Mouse (Mus musculus): Measurements from ENCODE around the gene Lyve1. TPM values are rescaled to one million over a fixed set of nuclear protein-coding genes. Genes with fewer than 3 reads are reported as not detected.

Lyve1 gene
- polyA plus RNA-seq, 1 experiment from 2014 or later, result 360 TPM

GRCm38 (mm10) chr7:110894673-110895072, 31.6 kb upstream of the Lyve1 start:
- Histone ChIP-seq H3K9ac (replicated peaks; ENCODE audit: low read depth) (no peak overlapping the region), H3K27me3 (replicated peaks; ENCODE audit: insufficient read depth, low read length) (no peaks in the 10 kb centered on the region), H3K9me3 (ENCODE audit: low read length) (no peaks in the 10 kb centered on the region), H3K36me3 (ENCODE audit: insufficient read depth, low read length) (no peaks in the 10 kb centered on the region), H3K4me3 (ENCODE audit: low read depth, low read length) (no peak overlapping the region), H3K4me2 (replicated peaks; ENCODE audit: low read depth, low read length) (no peak overlapping the region), H3K27ac (ENCODE audit: low read length) (peak overlapping the region; percentile 74; the same call in 1 of the 2 replicates), H3K4me1 (ENCODE audit: insufficient read depth, low read depth, low read length) (0 out of 2 replicates have a peak, but pooled peaks cover 4% of the 10 kb centered on the region)
- TF ChIP-seq EP300 (IDR thresholded peaks at IDR 0.05) (peak; percentile 62), CTCF (IDR thresholded peaks at IDR 0.05) (no peak)
- no peak for DNase-seq (ENCODE audit: low spot score)
- ATAC-seq, result peak; percentile 36; the same call in 1 of the 2 replicates
- 67% methylated on average over 9 of the region's 9 CpGs for WGBS

- H3K4me2 ChIP-seq (replicated peaks; ENCODE audit: low read depth, low read length), result no peak overlapping the region
- no peaks in the 10 kb centered on the region for H3K27me3 ChIP-seq (replicated peaks; ENCODE audit: insufficient read depth, low read length)
- TF ChIP-seq EP300 (IDR thresholded peaks at IDR 0.05) (peak; percentile 99), CTCF (IDR thresholded peaks at IDR 0.05) (no peak)
- 0 out of 2 replicates have a peak, but pooled peaks cover 4% of the 10 kb centered on the region for H3K4me1 ChIP-seq (ENCODE audit: insufficient read depth, low read depth, low read length)
- peak overlapping the region; percentile 74 for H3K27ac ChIP-seq (ENCODE audit: low read length)
- ATAC-seq (peak; percentile 90), DNase-seq (ENCODE audit: low spot score) (peak; percentile 78)
- H3K9me3 ChIP-seq (ENCODE audit: low read length), result no peaks in the 10 kb centered on the region
- H3K9ac ChIP-seq (replicated peaks; ENCODE audit: low read depth), result no peak overlapping the region
- no peak overlapping the region for H3K4me3 ChIP-seq (ENCODE audit: low read depth, low read length)
- 17% methylated on average over 10 of the region's 10 CpGs for WGBS
- no peaks in the 10 kb centered on the region for H3K36me3 ChIP-seq (ENCODE audit: insufficient read depth, low read length)
Measured at GRCm38 (mm10) chr7:110893943-110894610, 31.0 kb upstream of the Lyve1 start.

- 0 out of 2 replicates have a peak, but pooled peaks cover 4% of the 10 kb centered on the region for H3K4me1 ChIP-seq (ENCODE audit: insufficient read depth, low read depth, low read length)
- peak; percentile 31 for DNase-seq (ENCODE audit: low spot score)
- WGBS, result 60% methylated on average over 9 of the region's 9 CpGs
- H3K4me2 ChIP-seq (replicated peaks; ENCODE audit: low read depth, low read length), result no peak overlapping the region
- H3K36me3 ChIP-seq (ENCODE audit: insufficient read depth, low read length), result no peaks in the 10 kb centered on the region
- no peak for ATAC-seq
- no peak overlapping the region for H3K4me3 ChIP-seq (ENCODE audit: low read depth, low read length)
- no peaks in the 10 kb centered on the region for H3K9me3 ChIP-seq (ENCODE audit: low read length)
- no peak overlapping the region for H3K9ac ChIP-seq (replicated peaks; ENCODE audit: low read depth)
- H3K27ac ChIP-seq (ENCODE audit: low read length), result peak overlapping the region; percentile 21; the same call in 1 of the 2 replicates
- no peak for TF ChIP-seq EP300 (IDR thresholded peaks at IDR 0.05)
- TF ChIP-seq CTCF (IDR thresholded peaks at IDR 0.05), result no peak
- no peaks in the 10 kb centered on the region for H3K27me3 ChIP-seq (replicated peaks; ENCODE audit: insufficient read depth, low read length)
Measured at GRCm38 (mm10) chr7:110891501-110891986, 28.5 kb upstream of the Lyve1 start.

GRCm38 (mm10) chr7:110881746-110882333, 18.8 kb upstream of the Lyve1 start:
- Histone ChIP-seq H3K27me3 (replicated peaks; ENCODE audit: insufficient read depth, low read length) (no peaks in the 10 kb centered on the region), H3K4me1 (ENCODE audit: insufficient read depth, low read depth, low read length) (peaks cover 3% of the 10 kb centered on the region; the same call in 1 of the 2 replicates), H3K9me3 (ENCODE audit: low read length) (no peaks in the 10 kb centered on the region), H3K36me3 (ENCODE audit: insufficient read depth, low read length) (no peaks in the 10 kb centered on the region; the same call in 1 of the 2 replicates), H3K4me3 (ENCODE audit: low read depth, low read length) (no peak overlapping the region), H3K27ac (ENCODE audit: low read length) (no peak overlapping the region), H3K4me2 (replicated peaks; ENCODE audit: low read depth, low read length) (no peak overlapping the region), H3K9ac (replicated peaks; ENCODE audit: low read depth) (no peak overlapping the region)
- 55% methylated on average over 2 of the region's 2 CpGs for WGBS
- TF ChIP-seq CTCF (IDR thresholded peaks at IDR 0.05) (no peak), EP300 (IDR thresholded peaks at IDR 0.05) (no peak)
- DNase-seq (ENCODE audit: low spot score) (no peak), ATAC-seq (no peak)

GRCm38 (mm10) chr7:110878028-110878427, 15.0 kb upstream of the Lyve1 start:
- no peaks in the 10 kb centered on the region for H3K36me3 ChIP-seq (ENCODE audit: insufficient read depth, low read length)
- peaks cover 3% of the 10 kb centered on the region; the same call in 1 of the 2 replicates for H3K4me1 ChIP-seq (ENCODE audit: insufficient read depth, low read depth, low read length)
- TF ChIP-seq EP300 (IDR thresholded peaks at IDR 0.05) (no peak), CTCF (IDR thresholded peaks at IDR 0.05) (no peak)
- no peak for ATAC-seq
- no peak for DNase-seq (ENCODE audit: low spot score)
- 65% methylated on average over 4 of the region's 4 CpGs for WGBS
- H3K4me2 ChIP-seq (replicated peaks; ENCODE audit: low read depth, low read length), result no peak overlapping the region
- H3K9ac ChIP-seq (replicated peaks; ENCODE audit: low read depth), result no peak overlapping the region
- no peak overlapping the region for H3K4me3 ChIP-seq (ENCODE audit: low read depth, low read length)
- no peaks in the 10 kb centered on the region for H3K27me3 ChIP-seq (replicated peaks; ENCODE audit: insufficient read depth, low read length)
- H3K27ac ChIP-seq (ENCODE audit: low read length), result peak overlapping the region; percentile 73
- H3K9me3 ChIP-seq (ENCODE audit: low read length), result no peaks in the 10 kb centered on the region

GRCm38 (mm10) chr7:110876965-110877364, 13.9 kb upstream of the Lyve1 start:
- TF ChIP-seq CTCF (IDR thresholded peaks at IDR 0.05) (no peak), EP300 (IDR thresholded peaks at IDR 0.05) (peak; percentile 99)
- H3K4me3 ChIP-seq (ENCODE audit: low read depth, low read length), result no peak overlapping the region
- ATAC-seq (peak; percentile 94), DNase-seq (ENCODE audit: low spot score) (peak; percentile 77)
- H3K4me2 ChIP-seq (replicated peaks; ENCODE audit: low read depth, low read length), result no peak overlapping the region
- no peaks in the 10 kb centered on the region for H3K9me3 ChIP-seq (ENCODE audit: low read length)
- no peaks in the 10 kb centered on the region for H3K27me3 ChIP-seq (replicated peaks; ENCODE audit: insufficient read depth, low read length)
- no peaks in the 10 kb centered on the region for H3K36me3 ChIP-seq (ENCODE audit: insufficient read depth, low read length)
- 43% methylated on average over 4 of the region's 4 CpGs for WGBS
- peaks cover 3% of the 10 kb centered on the region; the same call in 1 of the 2 replicates for H3K4me1 ChIP-seq (ENCODE audit: insufficient read depth, low read depth, low read length)
- H3K27ac ChIP-seq (ENCODE audit: low read length), result peak overlapping the region; percentile 73
- no peak overlapping the region for H3K9ac ChIP-seq (replicated peaks; ENCODE audit: low read depth)
